Mouse (Mus musculus) heart, embryonic 16.5 days (tissue): ENCODE measurements at regions not wholly inside any gene's neighbourhood (a gene's known extent, or its start where the extent isn't known, plus 50 kb on each side); places are given as distances from the start of the nearest gene placed in this dataset.

Experiments
- ATAC-seq: fragments of 200-750 bp; cut with Nextera tagmentation; replicated peaks from 2 replicates; pipeline ENCODE4 v1.8.0; 2017; ENCODE audit warnings: moderate number of reproducible peaks; ENCODE audit not compliant: insufficient read depth, low FRiP score; ENCODE audit errors: extremely low read depth
- H3K27ac ChIP-seq: fragments of 300-500 bp; sonication (generic); 2 replicates; pipeline ENCODE4 v1.5.1; 2014; ENCODE audit warnings: mild to moderate bottlenecking, low read length, control low read depth, moderate library complexity
- H3K27me3 ChIP-seq: fragments of 300-500 bp; sonication (generic); 2 replicates; pipeline ENCODE4 v1.6.1; 2014; ENCODE audit warnings: low read length, mixed read lengths; ENCODE audit not compliant: control insufficient read depth, insufficient read depth
- H3K36me3 ChIP-seq: fragments of 300-500 bp; sonication (generic); 2 replicates; pipeline ENCODE4 v1.6.1; 2014; ENCODE audit not compliant: control insufficient read depth, insufficient read depth
- H3K4me1 ChIP-seq: fragments of 300-500 bp; sonication (generic); 2 replicates; pipeline ENCODE4 v1.6.1; 2014; ENCODE audit warnings: low read length, mixed read lengths; ENCODE audit not compliant: control insufficient read depth, insufficient read depth
- H3K4me2 ChIP-seq: fragments of 300-500 bp; sonication (generic); 2 replicates; pipeline ENCODE4 v1.6.1; 2014; ENCODE audit warnings: low read depth, mild to moderate bottlenecking, control low read depth, low read length
- H3K4me3 ChIP-seq: fragments of 300-500 bp; sonication (generic); 2 replicates; pipeline ENCODE4 v1.5.1; 2014; ENCODE audit warnings: mild to moderate bottlenecking, control low read depth, low read length
- H3K9ac ChIP-seq: fragments of 300-500 bp; sonication (generic); 2 replicates; pipeline ENCODE4 v1.6.1; 2014; ENCODE audit warnings: low read length, control low read depth
- H3K9me3 ChIP-seq: fragments of 300-500 bp; sonication (generic); replicated peaks from 2 replicates; pipeline ENCODE4 v1.6.1; 2016; ENCODE audit warnings: low read length; ENCODE audit not compliant: control insufficient read depth
- WGBS: fragments of 180-500 bp; shearing (Covaris S2); extraction: QIAGEN DNeasy Blood & Tissue Kit; methylation state at CpG from one replicate; pipeline ENCODE4 v1.1.7; 2014; 5-methylcytosine and 5-hydroxymethylcytosine counted together

DNA sequence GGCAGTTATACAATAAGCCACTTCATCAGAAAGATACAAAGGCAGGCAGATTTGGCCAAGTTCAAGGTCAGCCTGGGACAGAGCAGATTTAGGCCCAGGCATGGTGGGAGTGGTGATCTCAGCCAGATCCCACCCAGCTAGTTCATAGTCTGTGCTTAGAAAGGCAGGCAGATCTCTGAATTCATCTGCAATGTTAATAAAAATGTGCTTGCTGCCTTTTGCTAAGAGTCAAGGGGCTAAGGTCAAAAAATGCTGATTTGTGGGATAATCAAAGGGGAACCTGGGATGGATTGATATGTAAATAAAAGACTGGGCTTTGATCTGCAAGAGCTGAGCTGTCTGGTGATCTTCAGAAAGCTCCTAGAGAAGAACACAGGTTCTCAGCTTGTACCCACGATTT is 109.2 kb upstream of the Creb1 start:
- Histone ChIP-seq H3K4me2 (no peak overlapping the region), H3K4me1 (no peaks in the 10 kb centered on the region), H3K9me3 (peaks cover 2% of the 10 kb centered on the region; the same call in 1 of the 2 replicates), H3K27ac (no peak overlapping the region), H3K9ac (no peak overlapping the region), H3K36me3 (no peaks in the 10 kb centered on the region), H3K4me3 (no peak overlapping the region), H3K27me3 (no peaks in the 10 kb centered on the region)
- 78% methylated on average over 1 of the region's 1 CpGs for WGBS
- no peak for ATAC-seq

DNA sequence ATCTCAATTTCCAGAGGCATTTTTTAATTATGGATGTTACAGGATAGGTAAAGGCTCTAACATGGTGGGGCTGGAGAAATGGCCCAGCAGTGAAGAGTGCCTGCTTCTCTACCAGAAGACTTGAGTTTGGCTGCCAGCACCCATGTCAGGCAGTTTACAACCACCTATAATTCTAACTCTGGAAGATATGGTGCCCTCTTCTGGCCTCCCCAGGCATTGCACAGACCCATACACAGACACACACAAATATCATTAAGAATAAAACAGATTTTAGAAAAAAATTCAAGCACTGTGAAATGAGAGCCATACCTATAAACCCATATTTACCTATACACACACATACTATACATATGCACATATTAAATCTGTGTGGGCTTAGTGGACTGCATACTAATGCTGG is 113.9 kb upstream of the Creb1 start:
- peaks cover 2% of the 10 kb centered on the region; the same call in 1 of the 2 replicates for H3K9me3 ChIP-seq
- no peak overlapping the region for H3K9ac ChIP-seq
- H3K4me2 ChIP-seq = no peak overlapping the region
- no peaks in the 10 kb centered on the region for H3K36me3 ChIP-seq
- no peaks in the 10 kb centered on the region for H3K27me3 ChIP-seq
- H3K4me1 ChIP-seq = no peaks in the 10 kb centered on the region
- no peak overlapping the region for H3K4me3 ChIP-seq
- no peak overlapping the region for H3K27ac ChIP-seq
- no peak for ATAC-seq

DNA sequence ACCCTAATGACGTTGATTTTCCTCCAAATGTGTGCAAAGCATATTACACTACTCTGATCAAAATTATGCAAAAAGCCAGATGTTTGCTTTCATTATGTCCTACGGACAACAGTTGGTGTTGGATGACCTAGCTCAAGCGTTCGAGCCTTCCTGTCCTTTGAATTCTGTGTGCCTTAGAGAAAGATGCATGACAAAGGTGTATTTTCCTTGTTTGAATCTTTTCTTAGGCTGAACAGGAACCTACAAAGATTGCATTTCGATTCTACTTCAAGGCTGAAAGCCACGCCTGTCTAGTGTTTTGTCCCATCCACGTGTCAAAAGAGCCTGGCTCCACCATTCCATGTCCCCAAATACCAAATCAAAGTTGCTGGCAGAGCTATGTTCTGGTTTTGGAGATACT is 116.5 kb upstream of the Creb1 start:
- 72% methylated on average over 7 of the region's 7 CpGs for WGBS
- Histone ChIP-seq H3K36me3 (no peaks in the 10 kb centered on the region), H3K9me3 (no peaks in the 10 kb centered on the region), H3K4me3 (no peak overlapping the region), H3K4me2 (no peak overlapping the region), H3K9ac (no peak overlapping the region), H3K27ac (no peak overlapping the region), H3K27me3 (no peaks in the 10 kb centered on the region), H3K4me1 (no peaks in the 10 kb centered on the region)
- no peak for ATAC-seq

DNA sequence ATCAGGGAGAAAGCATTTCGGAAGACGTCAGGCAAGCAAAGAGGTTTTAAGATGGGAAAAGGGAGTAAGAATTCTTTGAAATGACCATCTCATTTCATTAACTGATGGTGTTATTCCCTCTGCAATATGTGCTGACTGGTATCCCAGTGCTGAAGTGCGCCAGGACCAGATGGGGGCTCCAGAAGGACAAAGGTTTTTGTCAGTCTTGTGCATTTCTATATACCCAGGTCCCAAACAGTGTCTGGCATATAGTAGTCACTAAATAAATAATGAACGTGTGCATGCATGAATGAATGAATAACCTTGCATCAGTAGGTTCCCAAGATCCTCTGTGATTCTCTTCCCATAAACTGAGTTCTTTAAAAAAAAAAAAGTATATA is 119.3 kb upstream of the Creb1 start:
- Histone ChIP-seq H3K27ac (no peak overlapping the region), H3K4me2 (no peak overlapping the region), H3K9ac (no peak overlapping the region), H3K36me3 (no peaks in the 10 kb centered on the region), H3K4me3 (no peak overlapping the region), H3K4me1 (no peaks in the 10 kb centered on the region), H3K9me3 (no peaks in the 10 kb centered on the region), H3K27me3 (no peaks in the 10 kb centered on the region)
- WGBS = 79% methylated on average over 4 of the region's 4 CpGs
- ATAC-seq = no peak

DNA sequence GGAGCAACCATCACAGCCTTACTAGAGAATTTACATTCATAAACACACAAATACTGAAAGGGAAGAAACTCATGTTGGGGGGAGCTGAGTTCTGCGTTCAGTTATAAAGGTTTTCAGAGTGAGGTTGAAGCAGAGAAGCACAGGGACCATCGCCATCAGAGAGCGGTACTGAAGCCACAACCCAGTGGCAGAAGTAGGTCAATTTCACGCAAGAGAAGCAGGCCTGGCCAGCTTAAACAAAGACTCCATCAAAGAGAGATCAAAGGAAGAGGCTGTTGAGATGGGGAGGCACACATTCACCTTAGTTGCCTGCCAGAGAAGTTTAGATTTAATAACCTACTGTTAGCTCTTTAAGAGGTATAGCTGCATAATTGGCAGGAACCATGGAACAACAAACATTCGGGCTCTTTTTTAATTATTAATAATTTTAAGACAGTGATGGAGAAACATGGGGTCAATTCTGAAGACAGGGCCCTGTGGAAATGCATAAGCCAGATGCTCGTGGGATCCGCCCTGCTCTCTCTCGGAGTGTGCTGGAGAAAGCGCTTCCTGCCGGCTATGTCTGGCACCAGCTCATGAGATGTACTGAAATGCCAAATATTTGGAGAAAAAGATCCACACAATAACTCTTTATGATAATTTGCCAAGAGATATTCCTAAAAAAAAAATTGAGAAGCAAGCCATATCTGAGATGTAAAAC is 119.8 kb upstream of the Creb1 start:
- ATAC-seq = no peak
- Histone ChIP-seq H3K4me1 (no peaks in the 10 kb centered on the region), H3K27me3 (no peaks in the 10 kb centered on the region), H3K36me3 (no peaks in the 10 kb centered on the region), H3K4me2 (no peak overlapping the region), H3K9me3 (no peaks in the 10 kb centered on the region), H3K4me3 (no peak overlapping the region), H3K27ac (no peak overlapping the region), H3K9ac (no peak overlapping the region)
- WGBS = 75% methylated on average over 10 of the region's 10 CpGs

DNA sequence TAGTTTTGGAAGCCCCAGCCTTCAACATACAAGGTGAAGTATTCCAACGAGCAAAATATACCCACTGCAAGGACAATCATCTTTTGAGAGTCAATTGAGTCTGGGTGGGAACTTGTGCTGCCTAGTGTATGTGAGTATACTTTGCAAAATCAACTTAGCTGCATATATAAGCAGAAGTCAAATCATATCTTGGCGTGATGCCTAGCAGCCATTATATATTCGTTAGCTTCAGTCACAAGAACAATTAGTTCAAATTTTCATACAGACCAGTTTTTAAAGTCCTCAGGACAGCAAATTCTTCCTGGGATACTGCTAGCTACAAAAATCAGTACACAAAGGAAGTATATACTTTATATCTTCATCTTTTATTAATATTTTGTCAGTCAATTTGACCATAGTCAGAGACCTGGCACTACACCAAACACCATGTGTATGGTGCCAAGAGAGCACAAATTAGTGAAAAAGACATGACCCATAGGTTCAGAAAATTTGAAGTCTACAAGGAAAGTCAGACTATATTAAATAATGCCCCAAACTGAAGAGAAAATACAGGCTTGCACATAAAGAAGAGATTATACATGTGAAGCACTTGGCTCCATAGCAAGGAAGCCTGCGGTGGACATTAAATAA is 120.5 kb upstream of the Creb1 start:
- Histone ChIP-seq H3K4me1 (no peaks in the 10 kb centered on the region), H3K9me3 (no peaks in the 10 kb centered on the region), H3K4me3 (no peak overlapping the region), H3K27me3 (no peaks in the 10 kb centered on the region), H3K27ac (no peak overlapping the region), H3K9ac (no peak overlapping the region), H3K4me2 (no peak overlapping the region), H3K36me3 (no peaks in the 10 kb centered on the region)
- ATAC-seq = no peak
- 79% methylated on average over 4 of the region's 4 CpGs for WGBS

DNA sequence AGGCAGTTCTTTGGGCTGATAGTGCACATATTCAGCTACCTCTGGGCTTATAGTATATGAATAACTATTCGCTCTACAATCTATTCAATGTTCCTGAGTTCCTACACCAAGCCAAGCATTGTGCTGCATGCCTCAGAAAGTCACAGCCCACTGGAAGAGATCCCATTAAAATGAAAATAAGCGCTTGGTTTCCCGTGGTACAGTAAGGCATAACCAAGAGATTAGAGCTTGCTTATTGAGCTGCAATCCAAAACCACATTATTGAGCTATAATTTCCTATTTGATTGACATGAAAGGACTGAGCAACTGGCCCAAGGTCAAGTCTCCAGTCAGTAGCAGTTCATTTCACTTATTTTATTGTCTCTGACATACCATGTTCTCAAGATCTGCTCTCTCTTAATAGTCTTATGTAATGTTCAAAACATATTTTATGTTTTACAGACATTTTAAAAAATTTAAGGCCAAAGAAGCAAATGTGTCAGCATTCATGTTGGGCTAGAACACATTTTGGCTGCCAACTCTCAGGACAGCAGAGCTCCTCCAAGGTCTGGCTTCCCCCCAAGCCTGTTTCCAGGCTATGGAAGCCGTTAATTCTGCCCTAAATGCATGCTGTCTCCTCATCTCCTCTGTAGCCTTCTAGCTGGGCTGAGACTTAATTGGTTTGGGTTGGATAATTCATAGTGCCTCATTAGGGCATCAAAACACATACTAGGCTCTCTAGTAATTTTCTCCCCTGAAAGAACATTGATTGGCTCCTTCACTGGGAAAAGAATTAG is 123.5 kb upstream of the Creb1 start:
- WGBS = 75% methylated on average over 4 of the region's 4 CpGs
- no peak overlapping the region for H3K4me2 ChIP-seq
- no peaks in the 10 kb centered on the region for H3K27me3 ChIP-seq
- H3K36me3 ChIP-seq = no peaks in the 10 kb centered on the region
- H3K9me3 ChIP-seq = no peaks in the 10 kb centered on the region
- no peak overlapping the region for H3K4me3 ChIP-seq
- H3K9ac ChIP-seq = no peak overlapping the region
- no peak overlapping the region for H3K27ac ChIP-seq
- H3K4me1 ChIP-seq = no peaks in the 10 kb centered on the region
- ATAC-seq = no peak

DNA sequence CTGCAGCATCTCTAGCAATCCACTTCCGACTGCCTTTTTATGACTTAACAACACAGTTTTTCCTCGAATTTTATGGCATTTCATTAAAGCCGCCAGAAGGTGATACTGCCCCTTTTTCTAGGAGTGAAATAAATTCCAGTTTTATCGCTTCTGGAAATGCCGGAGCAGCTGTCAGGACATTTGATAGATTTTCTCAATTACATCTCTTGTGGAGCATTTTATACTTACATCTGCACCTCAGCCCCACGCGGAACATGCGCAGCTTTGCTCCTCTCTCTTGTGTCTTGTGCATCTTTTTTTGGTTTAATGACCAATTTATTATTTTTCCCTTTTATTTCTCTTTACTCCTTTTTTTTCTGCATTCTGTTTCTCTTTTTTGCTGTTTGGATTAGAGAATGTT is 140.9 kb upstream of the Creb1 start:
- Histone ChIP-seq H3K9ac (no peak overlapping the region), H3K27ac (no peak overlapping the region), H3K4me1 (no peaks in the 10 kb centered on the region), H3K36me3 (no peaks in the 10 kb centered on the region), H3K4me2 (no peak overlapping the region), H3K4me3 (no peak overlapping the region), H3K27me3 (no peaks in the 10 kb centered on the region), H3K9me3 (no peaks in the 10 kb centered on the region)
- 80% methylated on average over 8 of the region's 8 CpGs for WGBS
- ATAC-seq = no peak

DNA sequence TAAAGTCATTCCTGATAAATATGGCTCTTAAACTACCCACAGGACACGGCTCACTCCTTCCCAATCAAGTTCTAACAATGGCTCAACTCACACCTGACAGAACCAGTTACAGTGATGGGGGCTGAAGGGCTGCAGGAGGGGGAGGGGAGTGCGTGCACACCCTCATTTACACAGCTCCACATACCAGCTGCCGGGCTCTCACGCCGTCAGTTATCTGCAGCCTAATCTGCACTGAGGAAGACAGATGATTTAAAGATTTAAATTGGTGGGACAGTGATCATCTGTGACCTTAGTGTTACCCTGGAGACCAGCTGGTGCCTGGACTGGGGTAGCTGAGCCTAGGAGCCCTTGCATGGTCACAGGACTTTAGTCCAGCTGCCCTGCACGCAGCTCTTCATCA is 151.2 kb upstream of the Creb1 start:
- Histone ChIP-seq H3K4me2 (no peak overlapping the region), H3K27me3 (no peaks in the 10 kb centered on the region), H3K27ac (no peak overlapping the region), H3K4me3 (no peak overlapping the region), H3K4me1 (no peaks in the 10 kb centered on the region), H3K9ac (no peak overlapping the region), H3K36me3 (no peaks in the 10 kb centered on the region), H3K9me3 (no peaks in the 10 kb centered on the region)
- ATAC-seq = no peak; the same call in 1 of the 2 replicates
- WGBS = 40% methylated on average over 6 of the region's 6 CpGs
